Mouse (Mus musculus) heart, embryonic 15.5 days (tissue): ENCODE results near the gene Rhog. TPM values are rescaled to one million over a fixed set of nuclear protein-coding genes. Genes with fewer than 3 reads are reported as not detected.

Source experiments
- ATAC-seq: fragments of 200-750 bp; cut with Nextera tagmentation; replicated peaks from 2 replicates; pipeline ENCODE4 v1.8.0; 2017; ENCODE audit warnings: low read depth, moderate TSS enrichment; ENCODE audit not compliant: insufficient number of reproducible peaks, insufficient read depth, low FRiP score
- H3K27ac ChIP-seq: fragments of 300-500 bp; sonication (generic); 2 replicates; pipeline ENCODE4 v1.5.1; 2015; ENCODE audit warnings: mild to moderate bottlenecking, inconsistent platforms
- H3K27me3 ChIP-seq: fragments of 300-500 bp; sonication (generic); 2 replicates; pipeline ENCODE4 v1.6.1; 2015; ENCODE audit warnings: inconsistent platforms
- H3K36me3 ChIP-seq: fragments of 300-500 bp; sonication (generic); 2 replicates; pipeline ENCODE4 v1.6.1; 2015; ENCODE audit warnings: mild to moderate bottlenecking, inconsistent platforms
- H3K4me1 ChIP-seq: fragments of 300-500 bp; sonication (generic); replicated peaks from 2 replicates; pipeline ENCODE4 v1.6.1; 2015; ENCODE audit warnings: inconsistent platforms
- H3K4me2 ChIP-seq: fragments of 300-500 bp; sonication (generic); 2 replicates; pipeline ENCODE4 v1.6.1; 2015; ENCODE audit warnings: inconsistent platforms, mild to moderate bottlenecking, moderate library complexity
- H3K4me3 ChIP-seq: fragments of 300-500 bp; sonication (generic); 2 replicates; pipeline ENCODE4 v1.5.1; 2015; ENCODE audit warnings: mild to moderate bottlenecking, inconsistent platforms
- H3K9ac ChIP-seq: fragments of 300-500 bp; sonication (generic); 2 replicates; pipeline ENCODE4 v1.6.1; 2015; ENCODE audit warnings: mild to moderate bottlenecking, inconsistent platforms
- H3K9me3 ChIP-seq: fragments of 300-500 bp; sonication (generic); replicated peaks from 2 replicates; pipeline ENCODE4 v1.6.1; 2016; ENCODE audit warnings: inconsistent platforms
- WGBS: fragments of 180-500 bp; shearing (Covaris S2); methylation state at CpG from one replicate; pipeline ENCODE4 v1.1.7; 2015; ENCODE audit warnings: mixed read lengths; 5-methylcytosine and 5-hydroxymethylcytosine counted together
- polyA plus RNA-seq: library from polyadenylated mRNA; unstranded; fragments of >200 nt; fragmentation: Nextera tagmentation; extraction: Ambion mirVana; gene quantifications from 2 replicates; pipeline ENCODE4 v1.2.1, GENCODE M21; 2015

The Rhog gene
- polyA plus RNA-seq, 1 experiment from 2014 or later: 37.6 TPM

- Histone ChIP-seq H3K27me3 (no peaks in the 10 kb centered on the region), H3K27ac (no peak overlapping the region), H3K4me2 (no peak overlapping the region), H3K9me3 (no peaks in the 10 kb centered on the region), H3K36me3 (peaks cover 38% of the 10 kb centered on the region), H3K4me1 (peaks cover 54% of the 10 kb centered on the region), H3K4me3 (no peak overlapping the region), H3K9ac (no peak overlapping the region)
- WGBS: 71% methylated on average over 5 of the region's 5 CpGs
- no peak for ATAC-seq
Measured at GRCm38 (mm10) chr7:102242371-102242770, 13.5 kb downstream of the Rhog start.

- no peak for ATAC-seq
- H3K27me3 ChIP-seq: no peaks in the 10 kb centered on the region
- H3K9ac ChIP-seq: no peak overlapping the region
- 86% methylated on average over 16 of the region's 16 CpGs for WGBS
- no peak overlapping the region for H3K4me3 ChIP-seq
- no peaks in the 10 kb centered on the region for H3K9me3 ChIP-seq
- H3K4me2 ChIP-seq: no peak overlapping the region
- peaks cover 45% of the 10 kb centered on the region for H3K36me3 ChIP-seq
- H3K4me1 ChIP-seq: peaks cover 27% of the 10 kb centered on the region
- H3K27ac ChIP-seq: no peak overlapping the region
Measured at GRCm38 (mm10) chr7:102239591-102239990, 16.3 kb downstream of the Rhog start.

- peaks cover 19% of the 10 kb centered on the region for H3K4me1 ChIP-seq
- WGBS: 87% methylated on average over 8 of the region's 8 CpGs
- H3K36me3 ChIP-seq: peaks cover 45% of the 10 kb centered on the region
- no peak overlapping the region for H3K27ac ChIP-seq
- no peaks in the 10 kb centered on the region for H3K27me3 ChIP-seq
- H3K9me3 ChIP-seq: no peaks in the 10 kb centered on the region
- no peak overlapping the region for H3K9ac ChIP-seq
- no peak overlapping the region for H3K4me2 ChIP-seq
- no peak overlapping the region for H3K4me3 ChIP-seq
- no peak for ATAC-seq
Measured at GRCm38 (mm10) chr7:102238686-102239286, 17.1 kb downstream of the Rhog start.

GRCm38 (mm10) chr7:102233059-102233458, 22.8 kb downstream of the Rhog start:
- H3K36me3 ChIP-seq: peaks cover 23% of the 10 kb centered on the region; the same call in 1 of the 2 replicates
- WGBS: 80% methylated on average over 4 of the region's 4 CpGs

GRCm38 (mm10) chr7:102229814-102230213, 26.0 kb downstream of the Rhog start:
- 87% methylated on average over 6 of the region's 6 CpGs for whole genome bisulfite sequencing
- H3K4me3 ChIP-seq: no peak overlapping the region
- no peak overlapping the region for H3K27ac ChIP-seq
- no peak for ATAC-seq
- H3K4me1 ChIP-seq: no peaks in the 10 kb centered on the region; the same call in 1 of the 2 replicates
- no peak overlapping the region for H3K9ac ChIP-seq
- H3K36me3 ChIP-seq: 0 out of 2 replicates have a peak, but pooled peaks cover 9% of the 10 kb centered on the region
- no peaks in the 10 kb centered on the region for H3K9me3 ChIP-seq
- no peak overlapping the region for H3K4me2 ChIP-seq
- H3K27me3 ChIP-seq: no peaks in the 10 kb centered on the region

More at GRCm38 (mm10) chr7:102233059-102233458, 22.8 kb downstream of the Rhog start:
- Histone ChIP-seq H3K27me3 (no peaks in the 10 kb centered on the region), H3K27ac (no peak overlapping the region), H3K9ac (no peak overlapping the region), H3K9me3 (no peaks in the 10 kb centered on the region), H3K4me1 (no peaks in the 10 kb centered on the region), H3K4me3 (no peak overlapping the region), H3K4me2 (no peak overlapping the region)
- ATAC-seq: no peak

GRCm38 (mm10) chr7:102228049-102228670, 27.7 kb downstream of the Rhog start:
- no peak overlapping the region for H3K27ac ChIP-seq
- H3K4me1 ChIP-seq: peaks cover 6% of the 10 kb centered on the region
- H3K4me2 ChIP-seq: no peak overlapping the region
- H3K9ac ChIP-seq: no peak overlapping the region
- no peak overlapping the region for H3K4me3 ChIP-seq
- ATAC-seq: no peak
- 0 out of 2 replicates have a peak, but pooled peaks cover 9% of the 10 kb centered on the region for H3K36me3 ChIP-seq
- H3K9me3 ChIP-seq: no peaks in the 10 kb centered on the region
- H3K27me3 ChIP-seq: no peaks in the 10 kb centered on the region
- 81% methylated on average over 4 of the region's 4 CpGs for WGBS

- H3K36me3 ChIP-seq: 0 out of 2 replicates have a peak, but pooled peaks cover 9% of the 10 kb centered on the region
- H3K27me3 ChIP-seq: no peaks in the 10 kb centered on the region
- no peak overlapping the region for H3K9ac ChIP-seq
- H3K4me2 ChIP-seq: no peak overlapping the region
- no peaks in the 10 kb centered on the region for H3K9me3 ChIP-seq
- peaks cover 6% of the 10 kb centered on the region for H3K4me1 ChIP-seq
- no peak overlapping the region for H3K4me3 ChIP-seq
- ATAC-seq: no peak
- H3K27ac ChIP-seq: no peak overlapping the region
- WGBS: 82% methylated on average over 6 of the region's 6 CpGs
Measured at GRCm38 (mm10) chr7:102226051-102226450, 29.8 kb downstream of the Rhog start.

GRCm38 (mm10) chr7:102223883-102224738, 31.7 kb downstream of the Rhog start:
- H3K36me3 ChIP-seq: 0 out of 2 replicates have a peak, but pooled peaks cover 3% of the 10 kb centered on the region
- H3K27me3 ChIP-seq: no peaks in the 10 kb centered on the region
- 84% methylated on average over 5 of the region's 5 CpGs for WGBS
- ATAC-seq: no peak
- peaks cover 6% of the 10 kb centered on the region for H3K4me1 ChIP-seq
- 0 out of 2 replicates have a peak overlapping the region, but pooled peaks have one; percentile 83 for H3K4me2 ChIP-seq
- no peak overlapping the region for H3K9ac ChIP-seq
- H3K4me3 ChIP-seq: no peak overlapping the region
- H3K9me3 ChIP-seq: no peaks in the 10 kb centered on the region
- H3K27ac ChIP-seq: no peak overlapping the region

- Histone ChIP-seq H3K36me3 (no peaks in the 10 kb centered on the region), H3K4me2 (peak overlapping the region; percentile 83), H3K27ac (peak overlapping the region; percentile 74), H3K27me3 (no peaks in the 10 kb centered on the region), H3K9ac (peak overlapping the region; percentile 74), H3K4me3 (peak overlapping the region; percentile 77), H3K4me1 (peaks cover 6% of the 10 kb centered on the region), H3K9me3 (no peaks in the 10 kb centered on the region)
- peak; percentile 84 for ATAC-seq
- WGBS: 1% methylated on average over 31 of the region's 31 CpGs
Measured at GRCm38 (mm10) chr7:102222830-102223556, 32.9 kb downstream of the Rhog start.

GRCm38 (mm10) chr7:102222336-102222735, 33.5 kb downstream of the Rhog start:
- Histone ChIP-seq H3K4me2 (peak overlapping the region; percentile 83), H3K27me3 (no peaks in the 10 kb centered on the region), H3K36me3 (no peaks in the 10 kb centered on the region), H3K4me1 (peaks cover 6% of the 10 kb centered on the region), H3K27ac (peak overlapping the region; percentile 74), H3K9me3 (no peaks in the 10 kb centered on the region), H3K9ac (peak overlapping the region; percentile 74), H3K4me3 (peak overlapping the region; percentile 77)
- WGBS: under 1% methylated on average over 9 of the region's 13 CpGs
- peak; percentile 50; the same call in 1 of the 2 replicates for ATAC-seq
